Mouse (Mus musculus): ENCODE data around the gene Rpl37. TPM values are rescaled to one million over a fixed set of nuclear protein-coding genes. Genes with fewer than 3 reads are reported as not detected.

The Rpl37 gene
- polyA plus RNA-seq, 1 experiment from 2014 or later = 478 TPM

DNA sequence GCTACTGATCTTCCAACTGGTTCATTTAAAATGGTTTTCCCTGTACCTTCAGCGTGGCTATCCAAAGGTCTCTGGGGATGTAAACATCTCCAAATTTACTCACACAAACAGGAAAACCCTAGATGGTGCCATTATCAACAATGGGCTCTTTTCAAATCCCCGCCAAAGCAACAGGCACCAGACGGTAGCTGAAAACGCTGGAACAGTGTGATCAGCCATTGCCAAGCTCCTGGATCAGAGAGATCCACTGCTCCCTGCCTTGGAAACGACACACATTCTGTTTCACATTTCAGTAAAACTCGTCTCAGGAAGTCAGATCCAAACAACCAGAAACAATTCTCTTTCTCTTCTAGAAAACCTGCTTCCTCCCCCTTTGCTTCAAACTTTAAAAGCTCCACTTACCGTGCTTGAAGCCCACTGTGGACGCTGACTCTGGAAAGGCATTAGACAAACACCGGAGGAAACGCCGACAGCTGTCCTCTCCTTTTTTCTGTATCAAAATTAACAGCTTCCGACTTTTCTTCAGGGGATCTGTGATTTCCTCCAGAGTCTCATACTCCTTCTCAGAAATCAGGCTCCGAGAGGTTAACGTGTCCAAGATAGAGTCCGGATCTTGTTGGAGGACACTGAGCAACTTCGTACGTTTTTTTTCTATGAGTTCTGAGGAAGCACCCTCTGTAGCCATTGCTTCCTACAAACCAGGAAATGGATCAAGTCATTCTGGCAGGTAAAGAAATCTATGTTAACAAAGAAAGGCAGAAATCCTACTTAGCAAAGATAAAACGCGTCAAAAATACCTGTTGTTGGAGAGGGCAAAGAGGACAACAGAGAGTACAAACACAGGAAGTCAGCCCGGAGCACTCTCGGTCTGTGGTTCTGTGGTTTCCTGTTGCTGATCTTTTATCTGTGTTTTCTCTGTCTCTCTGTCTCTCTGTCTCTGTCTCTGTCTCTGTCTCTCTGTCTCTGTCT is 8.5 kb upstream of the Rpl37 start, which contains the start of gene Card6:
Gene Card6, minus strand, starts transcription at position 854 of the 969 bp plus-strand sequence.
- no peak for DNase-seq (ENCODE audit: extremely low spot score, low spot score)
- Histone ChIP-seq H3K9me3 (no peaks in the 10 kb centered on the region), H3K36me3 (replicated peaks) (no peaks in the 10 kb centered on the region), H3K27ac (no peak within 1 kb of the TSS), H3K27me3 (ENCODE audit: poor library complexity, severe bottlenecking) (no peaks in the 10 kb centered on the region), H3K4me3 (peak within 1 kb of the TSS; percentile 11; the same call in 1 of the 2 replicates), H3K4me1 (no peaks in the 10 kb centered on the region)
- 74% methylated on average over 21 of the region's 21 CpGs for WGBS

DNA sequence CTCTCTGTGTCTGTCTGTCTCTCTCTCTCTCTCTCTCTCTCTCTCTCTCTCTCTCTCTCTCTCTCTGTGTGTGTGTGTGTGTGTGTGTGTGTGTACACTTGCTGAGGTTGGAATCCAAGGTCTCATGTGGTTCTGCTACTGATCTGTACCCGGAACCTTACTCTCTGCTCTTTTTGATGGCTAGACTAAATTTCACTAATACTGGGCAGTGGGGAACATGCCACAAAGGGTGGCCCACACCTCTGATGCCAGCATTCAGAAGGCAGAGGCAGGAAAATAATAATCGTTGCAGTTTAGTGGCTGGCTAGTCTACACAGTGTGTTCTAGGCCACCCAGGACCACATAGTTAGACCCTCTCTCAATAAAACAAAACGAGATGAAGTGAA is 7.8 kb upstream of the Rpl37 start:
- WGBS = 88% methylated on average over 3 of the region's 3 CpGs
- H3K9me3 ChIP-seq = no peaks in the 10 kb centered on the region
- H3K27ac ChIP-seq = no peak overlapping the region
- no peak overlapping the region for H3K4me3 ChIP-seq
- no peaks in the 10 kb centered on the region for H3K27me3 ChIP-seq (ENCODE audit: poor library complexity, severe bottlenecking)
- DNase-seq (ENCODE audit: extremely low spot score, low spot score) = no peak
- no peaks in the 10 kb centered on the region for H3K36me3 ChIP-seq (replicated peaks)
- H3K4me1 ChIP-seq = no peaks in the 10 kb centered on the region

DNA sequence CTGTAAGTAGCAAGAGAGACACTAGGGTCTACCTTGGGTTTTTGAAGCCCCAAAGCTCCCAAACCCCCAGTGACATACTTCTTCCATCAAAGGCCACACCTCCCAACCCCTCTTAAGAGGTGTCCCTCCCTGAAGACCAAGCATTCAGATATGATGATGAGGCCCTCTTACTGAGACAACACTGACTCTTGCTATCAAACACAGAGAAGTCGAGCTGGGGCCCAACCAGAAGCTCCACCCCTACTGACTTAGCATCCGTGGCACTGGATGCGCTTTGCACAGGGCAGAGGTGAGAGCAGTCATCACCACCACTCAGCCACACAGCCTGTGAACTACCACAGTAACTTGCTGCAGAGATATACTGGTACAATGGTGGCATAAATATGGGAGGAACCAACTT is 3.8 kb upstream of the Rpl37 start:
- no peak for DNase-seq (ENCODE audit: extremely low spot score, low spot score)
- peaks cover 6% of the 10 kb centered on the region for H3K36me3 ChIP-seq (replicated peaks)
- H3K27me3 ChIP-seq (ENCODE audit: poor library complexity, severe bottlenecking) = no peaks in the 10 kb centered on the region
- H3K9me3 ChIP-seq = no peaks in the 10 kb centered on the region
- H3K4me3 ChIP-seq = no peak overlapping the region
- H3K4me1 ChIP-seq = peaks cover 11% of the 10 kb centered on the region
- H3K27ac ChIP-seq = no peak overlapping the region
- WGBS = 90% methylated on average over 3 of the region's 3 CpGs

DNA sequence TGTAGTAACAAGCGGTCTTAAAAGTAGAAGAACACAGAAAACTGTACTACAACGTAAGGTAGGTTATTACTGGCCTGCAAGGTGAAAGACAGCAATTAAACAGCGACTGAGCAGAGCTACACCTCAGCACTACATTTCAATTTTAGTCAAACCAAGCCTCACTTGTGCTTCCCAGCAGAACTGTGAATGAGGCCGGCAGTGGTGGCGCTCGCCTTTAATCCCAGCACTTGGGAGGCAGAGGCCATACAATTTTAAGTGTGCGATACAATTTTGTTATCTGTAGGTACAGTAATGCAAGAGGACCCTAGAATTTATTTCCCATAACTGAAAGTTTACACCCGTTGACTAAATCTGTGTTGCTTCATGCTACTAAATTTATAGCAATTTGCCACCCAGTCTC is 1.3 kb upstream of the Rpl37 start:
- Histone ChIP-seq H3K9me3 (no peaks in the 10 kb centered on the region), H3K36me3 (replicated peaks) (peaks cover 31% of the 10 kb centered on the region), H3K4me3 (peak overlapping the region; percentile 89), H3K4me1 (peaks cover 23% of the 10 kb centered on the region), H3K27me3 (ENCODE audit: poor library complexity, severe bottlenecking) (no peaks in the 10 kb centered on the region), H3K27ac (peak overlapping the region; percentile 96)
- DNase-seq (ENCODE audit: extremely low spot score, low spot score) = no peak
- WGBS = 72% methylated on average over 8 of the region's 8 CpGs

DNA sequence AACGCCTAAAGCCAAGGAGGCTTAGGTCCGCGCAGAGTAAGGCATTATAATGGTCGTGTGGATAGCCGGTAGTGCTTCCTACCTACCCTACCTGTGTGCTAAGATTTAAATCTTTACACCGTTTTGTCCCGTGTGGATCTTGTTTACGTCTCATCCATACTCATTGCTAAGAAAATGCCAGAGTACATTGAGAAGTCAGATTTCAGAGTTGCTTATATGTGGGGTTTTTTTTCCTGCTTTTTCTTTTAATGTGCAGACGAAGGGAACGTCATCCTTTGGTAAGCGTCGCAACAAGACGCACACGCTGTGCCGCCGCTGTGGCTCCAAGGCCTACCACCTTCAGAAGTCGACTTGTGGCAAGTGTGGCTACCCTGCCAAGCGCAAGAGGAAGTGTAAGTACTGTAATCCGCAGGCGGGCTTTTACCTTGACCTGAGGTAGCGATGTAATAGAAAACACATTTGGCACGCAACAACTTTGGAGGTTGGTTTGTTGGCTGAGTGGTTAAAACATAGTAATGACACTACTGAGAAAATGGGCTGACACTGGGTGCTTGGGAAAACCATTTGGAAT is 671 bp downstream of the Rpl37 start:
- WGBS = 4% methylated on average over 22 of the region's 22 CpGs
- Histone ChIP-seq H3K9me3 (no peaks in the 10 kb centered on the region), H3K27me3 (ENCODE audit: poor library complexity, severe bottlenecking) (no peaks in the 10 kb centered on the region), H3K27ac (peak overlapping the region; percentile 96), H3K4me1 (peaks cover 23% of the 10 kb centered on the region), H3K4me3 (peak overlapping the region; percentile 89), H3K36me3 (replicated peaks) (peaks cover 50% of the 10 kb centered on the region)
- no peak for DNase-seq (ENCODE audit: extremely low spot score, low spot score)

DNA sequence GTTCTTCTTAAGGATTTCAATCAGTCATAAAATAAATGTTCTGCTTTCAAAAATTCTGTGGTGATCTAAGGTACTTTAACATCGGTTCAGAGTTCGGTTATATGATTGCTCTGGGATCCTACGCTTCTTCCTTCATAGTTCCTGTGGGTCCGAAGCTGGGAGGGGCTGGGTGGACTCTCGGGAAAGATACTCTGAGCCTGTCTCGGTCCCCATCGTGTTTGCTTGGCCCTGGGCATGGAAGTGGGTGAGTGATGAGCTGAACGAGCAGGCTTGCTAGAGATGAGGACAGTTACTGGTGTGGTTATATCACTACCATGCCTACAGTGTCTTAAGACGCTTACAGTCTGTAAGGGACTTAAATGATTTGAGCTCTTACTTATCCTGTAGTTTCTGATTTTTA is 2.2 kb downstream of the Rpl37 start:
- Histone ChIP-seq H3K4me1 (peaks cover 23% of the 10 kb centered on the region), H3K4me3 (peak overlapping the region; percentile 16), H3K9me3 (no peaks in the 10 kb centered on the region), H3K27ac (no peak overlapping the region), H3K36me3 (replicated peaks) (peaks cover 65% of the 10 kb centered on the region), H3K27me3 (ENCODE audit: poor library complexity, severe bottlenecking) (no peaks in the 10 kb centered on the region)
- WGBS = 94% methylated on average over 9 of the region's 9 CpGs
- DNase-seq (ENCODE audit: extremely low spot score, low spot score) = no peak

DNA sequence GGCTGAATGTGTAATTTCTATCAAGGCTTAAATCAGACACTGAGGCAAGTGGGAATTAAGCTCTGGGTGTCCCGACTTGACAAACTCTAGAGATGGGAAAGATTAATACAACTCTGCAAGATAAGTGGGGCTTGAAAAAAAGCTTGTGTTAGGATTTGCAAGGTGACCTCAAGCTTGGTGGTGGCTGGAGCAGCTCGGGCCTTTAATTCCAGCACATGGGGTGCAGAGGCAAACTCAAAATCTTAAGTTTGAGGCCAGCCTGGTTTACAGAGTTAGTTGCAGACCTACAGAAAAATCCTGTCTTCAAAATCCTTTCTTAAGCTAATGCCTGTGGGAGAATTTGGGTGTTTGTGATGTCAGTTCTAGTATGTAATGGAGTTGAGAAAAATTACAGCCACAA is 2.7 kb downstream of the Rpl37 start:
- Histone ChIP-seq H3K36me3 (replicated peaks) (peaks cover 68% of the 10 kb centered on the region), H3K9me3 (no peaks in the 10 kb centered on the region), H3K4me1 (peaks cover 23% of the 10 kb centered on the region), H3K27me3 (ENCODE audit: poor library complexity, severe bottlenecking) (no peaks in the 10 kb centered on the region), H3K27ac (no peak overlapping the region), H3K4me3 (no peak overlapping the region)
- 96% methylated on average over 2 of the region's 2 CpGs for WGBS
- DNase-seq (ENCODE audit: extremely low spot score, low spot score) = no peak

DNA sequence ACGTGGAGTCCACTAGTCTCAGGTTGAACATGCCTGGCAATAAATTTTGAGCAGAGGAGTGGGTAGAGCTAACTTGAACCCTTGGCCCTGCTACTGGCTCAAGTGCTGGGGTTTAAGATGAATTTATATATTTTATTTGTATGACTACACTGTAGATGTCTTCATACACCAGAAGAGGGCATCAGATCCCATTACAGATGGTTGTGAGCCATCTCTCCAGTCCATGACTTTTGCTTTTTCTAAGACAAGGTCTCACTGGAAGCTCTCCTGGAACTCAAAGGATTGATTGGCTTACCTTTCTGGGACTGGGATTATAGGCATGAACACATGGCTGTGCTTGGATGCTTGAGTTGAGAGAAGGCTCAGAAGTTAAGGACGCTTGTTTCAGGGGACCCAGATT is 3.3 kb downstream of the Rpl37 start:
- H3K27ac ChIP-seq = no peak overlapping the region
- no peak overlapping the region for H3K4me3 ChIP-seq
- DNase-seq (ENCODE audit: extremely low spot score, low spot score) = no peak
- H3K36me3 ChIP-seq (replicated peaks) = peaks cover 73% of the 10 kb centered on the region
- H3K9me3 ChIP-seq = no peaks in the 10 kb centered on the region
- peaks cover 23% of the 10 kb centered on the region for H3K4me1 ChIP-seq
- H3K27me3 ChIP-seq (ENCODE audit: poor library complexity, severe bottlenecking) = no peaks in the 10 kb centered on the region
- WGBS = 97% methylated on average over 2 of the region's 2 CpGs

DNA sequence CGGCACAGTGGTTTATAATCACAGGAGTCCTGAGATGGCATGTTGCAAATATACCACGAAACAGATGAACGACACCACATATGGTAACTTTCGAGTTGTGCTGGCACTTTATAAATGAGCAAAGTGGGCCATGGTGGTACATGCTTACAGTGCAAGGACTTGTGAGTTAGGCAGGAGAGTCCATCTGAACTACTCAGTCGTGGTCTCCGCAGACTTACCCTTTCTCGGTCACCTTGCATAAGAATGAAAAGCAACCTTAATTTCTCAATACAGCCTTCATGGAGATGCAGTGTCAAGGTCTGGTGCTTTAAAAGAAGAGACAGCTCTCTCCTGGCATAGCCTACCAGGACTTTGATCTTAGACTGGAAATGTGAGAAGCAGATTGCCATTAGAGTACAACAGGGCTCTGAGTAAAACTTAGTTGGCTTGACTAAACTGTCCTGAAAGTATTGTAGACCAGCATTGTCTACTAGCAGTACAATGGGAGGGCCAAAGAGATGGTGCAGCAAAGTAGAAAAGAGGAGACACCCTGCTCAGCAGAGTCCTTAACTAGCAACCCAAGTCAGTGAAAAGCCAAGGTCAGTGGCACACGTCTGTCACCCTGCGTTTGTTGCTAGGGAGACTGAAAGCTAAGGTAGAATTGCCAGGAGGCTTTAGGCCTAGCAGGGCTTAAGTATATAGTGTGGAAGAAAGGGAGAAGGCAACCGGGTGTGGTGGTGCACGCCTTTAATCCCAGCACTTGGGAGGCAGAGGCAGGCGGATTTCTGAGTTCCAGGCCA is 5.3 kb downstream of the Rpl37 start:
- Histone ChIP-seq H3K27ac (no peak overlapping the region), H3K4me3 (no peak overlapping the region), H3K4me1 (peaks cover 14% of the 10 kb centered on the region), H3K36me3 (replicated peaks) (peaks cover 80% of the 10 kb centered on the region), H3K9me3 (no peaks in the 10 kb centered on the region), H3K27me3 (ENCODE audit: poor library complexity, severe bottlenecking) (no peaks in the 10 kb centered on the region)
- WGBS = 91% methylated on average over 12 of the region's 12 CpGs
- no peak for DNase-seq (ENCODE audit: extremely low spot score, low spot score)

DNA sequence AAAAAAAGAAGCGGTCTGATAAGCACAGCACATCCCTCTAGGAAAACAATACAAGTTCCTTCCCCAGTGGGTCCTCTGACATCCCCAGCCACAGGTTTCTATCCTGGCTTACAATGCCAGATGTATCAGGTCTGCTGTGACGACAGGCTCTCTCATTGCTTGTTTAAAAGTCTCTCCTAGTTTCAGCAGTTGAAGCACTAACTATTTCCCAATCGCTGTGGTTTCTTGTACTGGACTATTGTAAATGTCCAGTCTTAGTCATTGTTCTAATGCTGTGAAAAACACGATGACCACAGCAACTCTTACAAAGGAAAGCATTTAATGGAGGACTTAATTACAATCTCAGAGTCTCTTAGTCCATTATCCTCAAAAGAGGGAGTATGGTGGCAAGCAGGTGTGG is 10.0 kb downstream of the Rpl37 start:
- no peaks in the 10 kb centered on the region for H3K27me3 ChIP-seq (ENCODE audit: poor library complexity, severe bottlenecking)
- WGBS = 82% methylated on average over 4 of the region's 4 CpGs
- H3K4me3 ChIP-seq = no peak overlapping the region
- DNase-seq (ENCODE audit: extremely low spot score, low spot score) = no peak
- peaks cover 37% of the 10 kb centered on the region for H3K36me3 ChIP-seq (replicated peaks)
- H3K4me1 ChIP-seq = no peaks in the 10 kb centered on the region
- H3K9me3 ChIP-seq = no peaks in the 10 kb centered on the region
- no peak overlapping the region for H3K27ac ChIP-seq

DNA sequence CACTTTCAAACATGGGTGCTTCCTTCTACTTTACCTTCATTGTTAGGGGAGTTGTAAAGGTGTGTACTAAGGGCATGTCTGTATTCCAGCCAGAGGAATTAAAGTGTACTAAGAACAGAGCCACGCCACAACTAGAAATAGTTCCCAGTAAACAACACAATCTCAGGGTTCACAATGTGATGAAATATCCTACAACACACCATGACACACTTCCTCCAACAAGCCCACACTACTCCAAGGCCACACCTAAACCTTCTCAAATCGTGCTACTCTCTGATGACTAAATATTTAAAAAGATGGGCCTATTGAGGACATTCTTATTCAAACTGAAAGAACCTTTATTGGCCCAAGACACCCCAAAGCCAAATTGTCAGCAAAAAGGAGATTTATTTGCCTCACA is 11.0 kb downstream of the Rpl37 start:
- no peaks in the 10 kb centered on the region for H3K27me3 ChIP-seq (ENCODE audit: poor library complexity, severe bottlenecking)
- H3K9me3 ChIP-seq = no peaks in the 10 kb centered on the region
- H3K4me1 ChIP-seq = no peaks in the 10 kb centered on the region
- H3K27ac ChIP-seq = no peak overlapping the region
- H3K4me3 ChIP-seq = no peak overlapping the region
- 88% methylated on average over 2 of the region's 2 CpGs for WGBS
- DNase-seq (ENCODE audit: extremely low spot score, low spot score) = no peak
- peaks cover 26% of the 10 kb centered on the region for H3K36me3 ChIP-seq (replicated peaks)

DNA sequence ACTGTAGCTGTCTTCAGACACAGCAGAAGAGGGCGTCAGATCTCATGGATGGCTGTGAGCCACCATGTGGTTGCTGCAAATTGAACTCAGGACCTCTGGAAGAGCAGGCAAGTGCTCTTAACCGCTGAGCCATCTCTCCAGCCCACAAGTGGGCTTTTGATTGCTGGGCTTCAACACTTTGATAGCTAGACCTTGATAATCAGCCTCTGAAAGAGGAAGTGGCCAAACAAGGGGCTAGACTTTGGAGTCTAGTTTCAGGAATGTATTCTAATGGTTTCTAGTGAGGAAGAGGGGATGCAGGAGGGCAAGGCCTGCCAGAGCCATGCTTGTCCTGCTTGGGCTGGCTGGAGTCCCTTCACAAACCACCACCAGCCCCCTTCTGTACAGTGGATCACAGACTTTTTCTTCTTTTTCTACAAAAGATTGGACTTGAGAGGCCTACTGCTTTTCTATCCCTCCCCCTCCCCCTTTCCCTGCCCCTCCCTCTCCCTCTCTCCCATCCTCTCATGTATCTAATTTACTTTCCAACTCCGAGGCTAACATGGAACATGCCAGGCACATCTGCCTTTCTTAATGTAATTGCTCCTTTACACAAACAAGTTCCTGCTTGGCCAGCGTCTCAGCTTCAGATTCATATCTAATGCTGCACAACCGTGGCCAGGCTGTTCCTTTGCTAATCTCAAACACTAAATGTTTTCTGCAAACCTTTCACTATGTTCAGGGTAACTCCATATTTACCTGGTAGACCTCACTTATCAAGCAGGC is 11.9 kb downstream of the Rpl37 start:
- Histone ChIP-seq H3K4me3 (no peak overlapping the region), H3K36me3 (replicated peaks) (peaks cover 18% of the 10 kb centered on the region), H3K9me3 (no peaks in the 10 kb centered on the region), H3K27me3 (ENCODE audit: poor library complexity, severe bottlenecking) (no peaks in the 10 kb centered on the region), H3K27ac (no peak overlapping the region), H3K4me1 (peaks cover 3% of the 10 kb centered on the region; the same call in 1 of the 2 replicates)
- DNase-seq (ENCODE audit: extremely low spot score, low spot score) = no peak
- WGBS = 85% methylated on average over 5 of the region's 5 CpGs
